Mouse (Mus musculus) E14TG2a.4 (cell line): ENCODE data around the gene Aanat.

Experiments
- CTCF ChIP-seq: conservative IDR thresholded peaks from 2 replicates; pipeline ENCODE4 v1.5.1; 2014; ENCODE audit warnings: low read length
- NANOG ChIP-seq: IDR thresholded peaks from 2 replicates; pipeline ENCODE4 v1.6.1; 2014; ENCODE audit warnings: borderline replicate concordance, low read length, mixed read lengths

- TF ChIP-seq CTCF = no peak
- no peak for TF ChIP-seq NANOG
Observed at GRCm38 (mm10) chr11:116537388-116537787, 48.8 kb upstream of the Aanat start.
